Mouse (Mus musculus) liver, embryonic 14.5 days (tissue): ENCODE data around the gene Leng9.

ENCODE experiments used
- CTCF ChIP-seq: IDR thresholded peaks from 2 replicates; pipeline ENCODE4 v1.5.1; 2016; ENCODE audit warnings: antibody characterized with exemption, low read depth, control low read depth
- EP300 ChIP-seq: IDR thresholded peaks from 2 replicates; pipeline ENCODE4 v1.6.1; 2016; ENCODE audit warnings: antibody characterized with exemption, low read depth

- TF ChIP-seq CTCF = no peak
- no peak for TF ChIP-seq EP300
These were observed 28.0 kb downstream of the Leng9 start for GRCm38 (mm10) chr7:4122076-4122768.
